Mouse (Mus musculus): ENCODE data around the gene Usp9x. TPM values are rescaled to one million over a fixed set of nuclear protein-coding genes. Genes with fewer than 3 reads are reported as not detected.
A peak's percentile ranks its signal among the peaks of the same experiment; 100 is the strongest.

The Usp9x gene
- polyA plus RNA-seq, 1 experiment from 2014 or later, result 16.4 TPM

- Histone ChIP-seq H3K4me1 (replicated peaks; ENCODE audit: control insufficient read depth, insufficient read depth, low read length) (no peaks in the 10 kb centered on the region), H3K27me3 (replicated peaks; ENCODE audit: control insufficient read depth, insufficient read depth, low read length) (no peaks in the 10 kb centered on the region), H3K36me3 (ENCODE audit: control insufficient read depth, insufficient read depth) (no peaks in the 10 kb centered on the region), H3K4me3 (ENCODE audit: low read depth, low read length) (no peak overlapping the region), H3K4me2 (replicated peaks; ENCODE audit: low read depth) (no peak overlapping the region), H3K27ac (ENCODE audit: low read depth, low read length) (no peak overlapping the region), H3K9ac (ENCODE audit: low read depth, low read length) (no peak overlapping the region), H3K9me3 (ENCODE audit: control insufficient read depth) (no peaks in the 10 kb centered on the region)
- no peak for ATAC-seq
- TF ChIP-seq CTCF (IDR thresholded peaks at IDR 0.05; ENCODE audit: low read depth), result no peak
- WGBS, result 82% methylated on average over 4 of the region's 4 CpGs
Measured at GRCm38 (mm10) chrX:13037085-13037484, 34.2 kb upstream of the Usp9x start.

- Histone ChIP-seq H3K27ac (ENCODE audit: low read depth, low read length) (no peak overlapping the region), H3K9me3 (ENCODE audit: control insufficient read depth) (no peaks in the 10 kb centered on the region), H3K4me3 (ENCODE audit: low read depth, low read length) (no peak overlapping the region), H3K27me3 (replicated peaks; ENCODE audit: control insufficient read depth, insufficient read depth, low read length) (no peaks in the 10 kb centered on the region), H3K4me1 (replicated peaks; ENCODE audit: control insufficient read depth, insufficient read depth, low read length) (no peaks in the 10 kb centered on the region), H3K9ac (ENCODE audit: low read depth, low read length) (no peak overlapping the region), H3K36me3 (ENCODE audit: control insufficient read depth, insufficient read depth) (no peaks in the 10 kb centered on the region), H3K4me2 (replicated peaks; ENCODE audit: low read depth) (no peak overlapping the region)
- no peak for ATAC-seq
- TF ChIP-seq CTCF (IDR thresholded peaks at IDR 0.05; ENCODE audit: low read depth), result no peak
- 49% methylated on average over 3 of the region's 3 CpGs for WGBS
Measured at GRCm38 (mm10) chrX:13039211-13039610, 32.1 kb upstream of the Usp9x start.

GRCm38 (mm10) chrX:13040391-13040790 is 30.9 kb upstream of the Usp9x start:
- no peaks in the 10 kb centered on the region for H3K4me1 ChIP-seq (replicated peaks; ENCODE audit: control insufficient read depth, insufficient read depth, low read length)
- no peak overlapping the region for H3K4me3 ChIP-seq (ENCODE audit: low read depth, low read length)
- WGBS, result 43% methylated on average over 1 of the region's 1 CpGs
- no peak overlapping the region for H3K4me2 ChIP-seq (replicated peaks; ENCODE audit: low read depth)
- no peaks in the 10 kb centered on the region for H3K36me3 ChIP-seq (ENCODE audit: control insufficient read depth, insufficient read depth)
- TF ChIP-seq CTCF (IDR thresholded peaks at IDR 0.05; ENCODE audit: low read depth), result no peak
- no peak for ATAC-seq
- H3K27me3 ChIP-seq (replicated peaks; ENCODE audit: control insufficient read depth, insufficient read depth, low read length), result no peaks in the 10 kb centered on the region
- no peak overlapping the region for H3K9ac ChIP-seq (ENCODE audit: low read depth, low read length)
- no peaks in the 10 kb centered on the region for H3K9me3 ChIP-seq (ENCODE audit: control insufficient read depth)
- no peak overlapping the region for H3K27ac ChIP-seq (ENCODE audit: low read depth, low read length)

- Histone ChIP-seq H3K9ac (ENCODE audit: low read depth, low read length) (0 out of 2 replicates have a peak overlapping the region, but pooled peaks have one; percentile 34), H3K4me1 (replicated peaks; ENCODE audit: control insufficient read depth, insufficient read depth, low read length) (no peaks in the 10 kb centered on the region), H3K27ac (ENCODE audit: low read depth, low read length) (peak overlapping the region; percentile 80), H3K4me3 (ENCODE audit: low read depth, low read length) (peak overlapping the region; percentile 36), H3K4me2 (replicated peaks; ENCODE audit: low read depth) (peak overlapping the region; percentile 59), H3K27me3 (replicated peaks; ENCODE audit: control insufficient read depth, insufficient read depth, low read length) (no peaks in the 10 kb centered on the region), H3K36me3 (ENCODE audit: control insufficient read depth, insufficient read depth) (no peaks in the 10 kb centered on the region), H3K9me3 (ENCODE audit: control insufficient read depth) (no peaks in the 10 kb centered on the region)
- peak; percentile 54 for TF ChIP-seq CTCF (IDR thresholded peaks at IDR 0.05; ENCODE audit: low read depth)
- ATAC-seq, result peak; percentile 100
- WGBS, result 6% methylated on average over 35 of the region's 35 CpGs
Measured at GRCm38 (mm10) chrX:13041630-13042129, 29.6 kb upstream of the Usp9x start.

- Histone ChIP-seq H3K27me3 (replicated peaks; ENCODE audit: control insufficient read depth, insufficient read depth, low read length) (no peaks in the 10 kb centered on the region), H3K4me3 (ENCODE audit: low read depth, low read length) (no peak overlapping the region), H3K36me3 (ENCODE audit: control insufficient read depth, insufficient read depth) (no peaks in the 10 kb centered on the region), H3K27ac (ENCODE audit: low read depth, low read length) (no peak overlapping the region), H3K9me3 (ENCODE audit: control insufficient read depth) (no peaks in the 10 kb centered on the region), H3K9ac (ENCODE audit: low read depth, low read length) (no peak overlapping the region), H3K4me1 (replicated peaks; ENCODE audit: control insufficient read depth, insufficient read depth, low read length) (no peaks in the 10 kb centered on the region), H3K4me2 (replicated peaks; ENCODE audit: low read depth) (no peak overlapping the region)
- TF ChIP-seq CTCF (IDR thresholded peaks at IDR 0.05; ENCODE audit: low read depth), result no peak
- 92% methylated on average over 2 of the region's 2 CpGs for WGBS
- ATAC-seq, result no peak
Measured at GRCm38 (mm10) chrX:13043780-13044179, 27.5 kb upstream of the Usp9x start.

- Histone ChIP-seq H3K36me3 (ENCODE audit: control insufficient read depth, insufficient read depth) (no peaks in the 10 kb centered on the region), H3K9ac (ENCODE audit: low read depth, low read length) (no peak overlapping the region), H3K27ac (ENCODE audit: low read depth, low read length) (no peak overlapping the region), H3K4me3 (ENCODE audit: low read depth, low read length) (no peak overlapping the region), H3K4me2 (replicated peaks; ENCODE audit: low read depth) (no peak overlapping the region), H3K27me3 (replicated peaks; ENCODE audit: control insufficient read depth, insufficient read depth, low read length) (no peaks in the 10 kb centered on the region), H3K9me3 (ENCODE audit: control insufficient read depth) (no peaks in the 10 kb centered on the region), H3K4me1 (replicated peaks; ENCODE audit: control insufficient read depth, insufficient read depth, low read length) (no peaks in the 10 kb centered on the region)
- no peak for ATAC-seq
- no peak for TF ChIP-seq CTCF (IDR thresholded peaks at IDR 0.05; ENCODE audit: low read depth)
- WGBS, result 79% methylated on average over 5 of the region's 5 CpGs
Measured at GRCm38 (mm10) chrX:13044666-13045065, 26.6 kb upstream of the Usp9x start.

Measured in intestine, postnatal 0 days (tissue).